Mouse (Mus musculus) retina, postnatal 1 day (tissue): ENCODE measurements at regions not wholly inside any gene's neighbourhood (a gene's known extent, or its start where the extent isn't known, plus 50 kb on each side); places are given as distances from the start of the nearest gene placed in this dataset.
A peak's percentile ranks its signal among the peaks of the same experiment; 100 is the strongest.

ENCODE experiments used
- DNase-seq: peaks from one replicate; pipeline ENCODE4 v3.0.0-alpha.2; 2012

GRCm38 (mm10) chr9:79146004-79146403 lies 530.7 kb downstream of the Cd109 start:
- DNase-seq: no peak

- no peak for DNase-seq
These were observed 550.2 kb downstream of the Cd109 start for GRCm38 (mm10) chr9:79165596-79165995.

GRCm38 (mm10) chr9:79173036-79173435 lies 545.6 kb downstream of the Col12a1 start:
- DNase-seq: no peak

- DNase-seq: no peak
These were observed 538.7 kb downstream of the Col12a1 start for GRCm38 (mm10) chr9:79179954-79180353.

GRCm38 (mm10) chr9:79195420-79195819 lies 523.2 kb downstream of the Col12a1 start:
- DNase-seq: no peak

- DNase-seq: no peak
These were observed 516.9 kb downstream of the Col12a1 start for GRCm38 (mm10) chr9:79201755-79202154.

GRCm38 (mm10) chr9:79213364-79213763 lies 505.3 kb downstream of the Col12a1 start:
- no peak for DNase-seq

GRCm38 (mm10) chr9:79215986-79216385 lies 502.6 kb downstream of the Col12a1 start:
- DNase-seq: no peak

- no peak for DNase-seq
These were observed 502.2 kb downstream of the Col12a1 start for GRCm38 (mm10) chr9:79216432-79216831.

GRCm38 (mm10) chr9:79233081-79233480 lies 485.6 kb downstream of the Col12a1 start:
- DNase-seq: peak; percentile 14

GRCm38 (mm10) chr9:79233751-79234150 lies 484.9 kb downstream of the Col12a1 start:
- DNase-seq: no peak

GRCm38 (mm10) chr9:79269646-79270213 lies 448.9 kb downstream of the Col12a1 start:
- DNase-seq: peak; percentile 41

GRCm38 (mm10) chr9:79270256-79270655 lies 448.4 kb downstream of the Col12a1 start:
- peak; percentile 11 for DNase-seq

- DNase-seq: no peak
These were observed 430.8 kb downstream of the Col12a1 start for GRCm38 (mm10) chr9:79287849-79288248.

- DNase-seq: no peak
These were observed 423.3 kb downstream of the Col12a1 start for GRCm38 (mm10) chr9:79295306-79295705.

- no peak for DNase-seq
These were observed 417.1 kb downstream of the Col12a1 start for GRCm38 (mm10) chr9:79301580-79301979.

- DNase-seq: no peak
These were observed 408.0 kb downstream of the Col12a1 start for GRCm38 (mm10) chr9:79310591-79310990.

GRCm38 (mm10) chr9:79317411-79317810 lies 401.2 kb downstream of the Col12a1 start:
- DNase-seq: no peak

GRCm38 (mm10) chr9:79346371-79347096 lies 372.1 kb downstream of the Col12a1 start:
- DNase-seq: no peak

GRCm38 (mm10) chr9:79392020-79392419 lies 326.6 kb downstream of the Col12a1 start:
- no peak for DNase-seq

- no peak for DNase-seq
These were observed 303.6 kb downstream of the Col12a1 start for GRCm38 (mm10) chr9:79414989-79415388.

GRCm38 (mm10) chr9:79430417-79430816 lies 288.2 kb downstream of the Col12a1 start:
- peak; percentile 1 for DNase-seq

- no peak for DNase-seq
These were observed 281.0 kb downstream of the Col12a1 start for GRCm38 (mm10) chr9:79437636-79438035.

GRCm38 (mm10) chr9:79439233-79439960 lies 279.2 kb downstream of the Col12a1 start:
- DNase-seq: no peak
